Comparison of ENCODE assay signal across 8 mouse cellular contexts in the genomic region with DNA sequence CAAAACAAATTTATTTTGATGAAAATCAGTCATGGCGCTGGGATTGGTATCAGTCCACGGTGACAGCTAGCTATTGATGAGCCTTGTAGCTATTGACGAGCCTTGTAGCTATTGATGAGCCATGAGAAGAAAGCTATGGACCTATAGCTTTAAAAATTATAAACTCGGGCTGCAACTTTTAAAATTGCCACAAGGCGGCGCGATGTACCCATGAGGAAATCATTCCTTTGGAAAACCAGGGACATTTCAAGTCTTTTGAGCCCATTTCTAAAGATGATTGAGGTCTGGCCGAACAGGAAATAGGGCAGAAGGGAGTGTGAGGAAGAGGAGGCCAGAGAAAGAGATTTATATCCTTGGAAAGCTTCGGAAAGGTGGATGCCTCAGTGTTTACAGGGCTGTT.
DNase-seq lines count a peak whose midpoint lies in the region; ATAC-seq and TF ChIP-seq lines count a peak whose summit lies in the region.

No protein-coding gene starts in this region.

- H3K9ac ChIP-seq in hindbrain, embryonic 11.5 days (ENCODE audit: low read depth, low read length): no peak overlapping the region
- H3K9ac ChIP-seq in hindbrain, embryonic 12.5 days: no peak overlapping the region
- H3K9ac ChIP-seq in ES-E14 (ENCODE audit: insufficient read depth, low read depth, low read length, poor library complexity, severe bottlenecking): no peak overlapping the region

- no peaks in the 10 kb centered on the region for H3K9me3 ChIP-seq in hindbrain, embryonic 11.5 days (ENCODE audit: control insufficient read depth, low read length)
- no peaks in the 10 kb centered on the region for H3K9me3 ChIP-seq in hindbrain, embryonic 12.5 days (replicated peaks)
- H3K9me3 ChIP-seq in ES-E14 (ENCODE audit: control insufficient read depth, insufficient read depth, low read depth, low read length): no peaks in the 10 kb centered on the region

- H3K27me3 ChIP-seq in hindbrain, embryonic 11.5 days (ENCODE audit: control insufficient read depth, insufficient read depth, low read length): no peaks in the 10 kb centered on the region
- no peaks in the 10 kb centered on the region for H3K27me3 ChIP-seq in hindbrain, embryonic 12.5 days
- H3K27me3 ChIP-seq in cerebellum, adult 2 months (ENCODE audit: control insufficient read depth, insufficient read depth, low read length): no peaks in the 10 kb centered on the region; the same call in 1 of the 2 replicates
- H3K27me3 ChIP-seq in myocyte (ENCODE audit: control insufficient read depth, insufficient read depth, insufficient read length): no peaks in the 10 kb centered on the region

- no peak overlapping the region for H3K4me2 ChIP-seq in hindbrain, embryonic 11.5 days (replicated peaks; ENCODE audit: low read depth, low read length)
- H3K4me2 ChIP-seq in hindbrain, embryonic 12.5 days (replicated peaks): no peak overlapping the region
- H3K4me2 ChIP-seq in myocyte (ENCODE audit: low read depth): peak overlapping the region; percentile 8

- peak; percentile 10; the same call in 1 of the 2 replicates for TF ChIP-seq CTCF in cerebellum, adult 2 months (IDR thresholded peaks at IDR 0.05; ENCODE audit: borderline replicate concordance, insufficient read depth, low read depth, low read length)

- DNase-seq in hindbrain, embryonic 11.5 days (ENCODE audit: low spot score): peak; percentile 82
- peak; percentile 47 for DNase-seq in ES-E14 (ENCODE audit: low read depth, low spot score)
- peak in 1 of 2 experiments; percentile 19 for DNase-seq in cerebellum, adult 2 months
- peak; percentile 30 to 79 for DNase-seq in frontal cortex, postnatal 14 days (ENCODE audit: low spot score in 2 of 2)
- DNase-seq in layer of hippocampus, adult 9-10 months (ENCODE audit: low spot score): peak; percentile 84
- no peak for DNase-seq in spleen, postnatal 14 days (ENCODE audit: low spot score in 2 of 2)

- no peak for ATAC-seq in hindbrain, embryonic 11.5 days (ENCODE audit: low FRiP score)
- ATAC-seq in hindbrain, embryonic 12.5 days (ENCODE audit: low FRiP score): no peak

- H3ac ChIP-seq in myocyte (ENCODE audit: control insufficient read depth, insufficient read length): no peak overlapping the region

- 21% methylated on average over 9 of the region's 9 CpGs for WGBS in hindbrain, embryonic 11.5 days
- 16% methylated on average over 9 of the region's 9 CpGs for WGBS in hindbrain, embryonic 12.5 days
- WGBS in cerebellum, adult 2 months: 13% methylated on average over 9 of the region's 9 CpGs

- no peak overlapping the region for H3K27ac ChIP-seq in hindbrain, embryonic 11.5 days (ENCODE audit: low read depth, low read length)
- H3K27ac ChIP-seq in hindbrain, embryonic 12.5 days: no peak overlapping the region
- H3K27ac ChIP-seq in ES-E14 (ENCODE audit: insufficient read depth, low read depth, low read length, poor library complexity, severe bottlenecking): no peak overlapping the region
- no peak overlapping the region for H3K27ac ChIP-seq in cerebellum, adult 2 months (ENCODE audit: insufficient read depth, low read length)

- no peaks in the 10 kb centered on the region for H3K79me2 ChIP-seq in myocyte (ENCODE audit: control insufficient read depth, insufficient read depth)

- H3K4me1 ChIP-seq in hindbrain, embryonic 11.5 days (replicated peaks; ENCODE audit: control insufficient read depth, insufficient read depth, low read length): no peaks in the 10 kb centered on the region
- H3K4me1 ChIP-seq in hindbrain, embryonic 12.5 days: no peaks in the 10 kb centered on the region
- H3K4me1 ChIP-seq in ES-E14 (ENCODE audit: control insufficient read depth in 2 of 2, insufficient read depth in 2 of 2, low read length in 2 of 2, poor library complexity in 1 of 2): no peaks in the 10 kb centered on the region
- no peaks in the 10 kb centered on the region for H3K4me1 ChIP-seq in cerebellum, adult 2 months (ENCODE audit: control insufficient read depth, insufficient read depth, low read length)

- no peak overlapping the region for H3K4me3 ChIP-seq in hindbrain, embryonic 11.5 days (ENCODE audit: low read depth, low read length)
- no peak overlapping the region for H3K4me3 ChIP-seq in hindbrain, embryonic 12.5 days
- H3K4me3 ChIP-seq in ES-E14 (ENCODE audit: insufficient read depth in 1 of 2, low read depth in 1 of 2, low read length in 2 of 2, poor library complexity in 1 of 2, severe bottlenecking in 1 of 2): no peak overlapping the region
- no peak overlapping the region for H3K4me3 ChIP-seq in cerebellum, adult 2 months (replicated peaks; ENCODE audit: insufficient read depth, low read depth, low read length)
- no peak overlapping the region for H3K4me3 ChIP-seq in myocyte

- in situ Hi-C loops in ES-E14 (cut with MboI; ENCODE audit: low sequenced_read_pairs in 2 of 2, unreplicated experiment in 2 of 2): loop anchor here in 1 of 2 experiments (25.0 kb wide), 1 partner anchor 183 kb away; no protein-coding TSS in a partner anchor

- TF ChIP-seq POLR2A in cerebellum, adult 2 months (IDR thresholded peaks at IDR 0.05; ENCODE audit: borderline replicate concordance, insufficient read depth, low read length): no peak
- TF ChIP-seq POLR2A in myocyte (IDR thresholded peaks at IDR 0.05; ENCODE audit: insufficient read length, low read depth): no peak

- no peaks in the 10 kb centered on the region for H3K36me3 ChIP-seq in hindbrain, embryonic 11.5 days (ENCODE audit: control insufficient read depth, insufficient read depth, low read length)
- no peaks in the 10 kb centered on the region for H3K36me3 ChIP-seq in hindbrain, embryonic 12.5 days
- H3K36me3 ChIP-seq in ES-E14 (ENCODE audit: control insufficient read depth, insufficient read depth, low read length, poor library complexity, severe bottlenecking) (no peaks in the 10 kb centered on the region), myocyte (ENCODE audit: control insufficient read depth, insufficient read depth) (no peaks in the 10 kb centered on the region)

TF ChIP-seq in ES-E14, 5 proteins besides CTCF, POLR2A, EP300 and RAD21:
- TF ChIP-seq ZC3H11A (IDR thresholded peaks at IDR 0.05; ENCODE audit: borderline replicate concordance, low read depth, low read length) (0 out of 2 replicates have a peak, but pooled peaks have one; percentile 39), MAFK (IDR thresholded peaks at IDR 0.05; ENCODE audit: insufficient read depth, low read depth, low read length) (no peak)

TF ChIP-seq in myocyte, 11 proteins besides CTCF, POLR2A, EP300 and RAD21:
- TF ChIP-seq E2F4 (IDR thresholded peaks at IDR 0.05; ENCODE audit: insufficient read depth) (no peak), POLR2AphosphoS2 (IDR thresholded peaks at IDR 0.05; ENCODE audit: insufficient read length, low read depth) (no peak), USF1 (IDR thresholded peaks at IDR 0.05; ENCODE audit: low read depth) (no peak), MYOD1 (IDR thresholded peaks at IDR 0.05; ENCODE audit: control insufficient read depth in 1 of 3, insufficient read length in 2 of 3, low read depth in 2 of 3) (no peak), REST (IDR thresholded peaks at IDR 0.05; ENCODE audit: insufficient read depth, insufficient read length) (no peak), MAX (IDR thresholded peaks at IDR 0.05; ENCODE audit: low read depth) (no peak), SRF (IDR thresholded peaks at IDR 0.05; ENCODE audit: control insufficient read depth, insufficient read length, low read depth) (no peak), TCF3 (IDR thresholded peaks at IDR 0.05; ENCODE audit: insufficient read length, low read depth) (no peak), MYOG (IDR thresholded peaks at IDR 0.05; ENCODE audit: control insufficient read depth in 1 of 3, insufficient read depth in 1 of 3, insufficient read length in 2 of 3, low read depth in 2 of 3) (no peak), TCF12 (IDR thresholded peaks at IDR 0.05; ENCODE audit: insufficient read depth, poor library complexity, severe bottlenecking) (no peak), CEBPB (IDR thresholded peaks at IDR 0.05; ENCODE audit: insufficient read depth, poor library complexity, severe bottlenecking) (no peak)

Comparison
In these comparisons a context has a peak if more than half of its experiments do, and no peak if none do; other contexts are left out.
1. DNase-seq: peak in hindbrain, embryonic 11.5 days (single experiment), ES-E14 (single experiment), frontal cortex, postnatal 14 days (2 of 2) and layer of hippocampus, adult 9-10 months (single experiment); none in spleen, postnatal 14 days (0 of 2).